ENCODE assay signal across 9 mouse cellular contexts in the genomic region with DNA sequence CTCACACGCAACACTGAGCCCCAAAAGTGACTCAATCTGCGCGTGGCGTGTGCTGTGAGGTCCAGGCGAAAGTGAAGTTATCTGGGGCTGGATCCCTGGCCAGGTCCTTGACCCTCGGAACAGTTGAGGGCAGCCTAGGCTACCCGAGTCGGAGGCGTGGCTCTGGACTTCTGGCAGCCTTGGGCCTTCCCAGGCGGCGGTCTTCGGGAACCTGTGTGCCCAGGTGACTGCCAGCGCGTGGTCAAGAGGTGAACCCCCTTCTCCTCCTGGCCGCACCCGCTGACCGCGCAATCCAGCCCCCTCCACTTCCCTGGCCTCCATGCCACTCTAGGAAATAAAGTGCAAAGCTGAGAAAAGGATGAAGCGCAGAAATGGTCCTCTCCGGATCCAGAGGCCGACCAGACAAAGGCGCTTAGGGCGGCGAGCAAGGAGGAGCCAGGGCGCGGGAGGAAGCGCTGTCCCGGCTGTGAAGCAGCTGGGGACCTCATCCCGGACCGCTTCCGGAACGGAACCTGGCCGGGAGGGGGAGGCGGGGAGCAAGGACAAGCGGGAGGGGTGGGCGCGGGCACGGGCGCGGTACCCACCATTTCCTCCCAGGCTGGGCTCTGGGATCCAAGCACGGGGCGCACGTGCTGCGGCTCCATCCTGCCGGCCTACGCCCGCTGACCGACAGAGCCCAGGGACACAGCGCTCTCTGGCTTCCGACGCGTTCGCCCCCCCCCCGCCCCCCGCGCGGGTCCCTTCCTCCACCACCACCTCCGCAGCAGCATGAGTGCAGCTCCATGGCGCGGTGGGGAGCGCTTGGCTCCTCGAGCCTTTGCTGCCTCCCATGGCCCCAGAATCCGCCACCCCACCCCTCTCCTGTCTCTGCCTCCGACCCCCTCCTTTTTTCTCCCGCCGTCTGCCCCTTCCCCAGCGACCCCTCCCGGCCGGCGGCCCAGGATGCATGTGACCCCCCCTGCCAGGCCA. TPM values are rescaled to one million over a fixed set of nuclear protein-coding genes. Genes with fewer than 3 reads are reported as not detected.
DNase-seq lines count a peak whose midpoint lies in the region; ATAC-seq and TF ChIP-seq lines count a peak whose summit lies in the region.
"Not testable (repeated sequence)": the region's sequence is repeated elsewhere in the genome, so short reads cannot be mapped to it uniquely, and the experiment has no call there.
"Had no signal": no experiment of that assay in that cellular context is flagged by ENCODE, and none has a peak within 500 bp of the region (broad histone marks: within the 10 kb centered on the region; RNA-seq: fewer than 3 reads in every experiment).

A gene (minus strand): TSS at position 669 of the 969 bp plus-strand sequence.

- H3K4me3 ChIP-seq in forebrain, embryonic 10.5 days: peak within 1 kb of the TSS; percentile 58
- H3K4me3 ChIP-seq in heart, embryonic 11.5 days (ENCODE audit: low read depth, low read length): peak within 1 kb of the TSS; percentile 42
- H3K4me3 ChIP-seq in intestine, postnatal 0 days (ENCODE audit: low read depth, low read length): peak within 1 kb of the TSS; percentile 32

- peak; percentile 24 for DNase-seq in adrenal gland, postnatal 10 days
- DNase-seq in forebrain, embryonic 10.5 days (ENCODE audit: extremely low spot score, low spot score): peak; percentile 25
- DNase-seq in left cerebral cortex, adult 8-10 months (ENCODE audit: low spot score in 2 of 2): peak; percentile 5
- peak; percentile 43 for DNase-seq in lung, postnatal 10 days
- DNase-seq in ovary, postnatal 36 days (ENCODE audit: low spot score): peak; percentile 8
- DNase-seq in thymus, postnatal 4 days: peak; percentile 8

- 1% methylated on average over 50 of the region's 70 CpGs for WGBS in forebrain, embryonic 10.5 days
- WGBS in heart, embryonic 11.5 days (ENCODE audit: insufficient replicate concordance): 2% methylated on average over 40 of the region's 70 CpGs
- 1% methylated on average over 32 of the region's 70 CpGs for WGBS in intestine, postnatal 0 days

- not testable (repeated sequence) for H3K36me3 ChIP-seq in forebrain, embryonic 10.5 days (replicated peaks); heart, embryonic 11.5 days (ENCODE audit: control insufficient read depth, insufficient read depth, low read length); intestine, postnatal 0 days (ENCODE audit: control insufficient read depth, insufficient read depth)

- H3K27me3 ChIP-seq in forebrain, embryonic 10.5 days (ENCODE audit: poor library complexity, severe bottlenecking); heart, embryonic 11.5 days (ENCODE audit: control insufficient read depth, insufficient read depth, low read length); intestine, postnatal 0 days (replicated peaks; ENCODE audit: control insufficient read depth, insufficient read depth, low read length): not testable (repeated sequence)

- not testable (repeated sequence) for ATAC-seq in heart, embryonic 11.5 days (replicated peaks; ENCODE audit: insufficient number of reproducible peaks, low FRiP score, low TSS enrichment); intestine, postnatal 0 days

- not testable (repeated sequence) for H3K4me1 ChIP-seq in forebrain, embryonic 10.5 days; heart, embryonic 11.5 days (ENCODE audit: control insufficient read depth, insufficient read depth, low read length); intestine, postnatal 0 days (replicated peaks; ENCODE audit: control insufficient read depth, insufficient read depth, low read length)

- H3K27ac ChIP-seq in forebrain, embryonic 10.5 days: peak within 1 kb of the TSS; percentile 89
- not testable (repeated sequence) for H3K27ac ChIP-seq in heart, embryonic 11.5 days (ENCODE audit: low read depth, low read length); intestine, postnatal 0 days (ENCODE audit: low read depth, low read length)

- not testable (repeated sequence) for TF ChIP-seq CTCF in intestine, postnatal 0 days (IDR thresholded peaks at IDR 0.05; ENCODE audit: low read depth)

- H3K9ac ChIP-seq in heart, embryonic 11.5 days (ENCODE audit: low read depth, low read length): peak within 1 kb of the TSS; percentile 58; the same call in 1 of the 2 replicates
- H3K9ac ChIP-seq in intestine, postnatal 0 days (ENCODE audit: low read depth, low read length): not testable (repeated sequence)

- not testable (repeated sequence) for H3K9me3 ChIP-seq in forebrain, embryonic 10.5 days; heart, embryonic 11.5 days (replicated peaks; ENCODE audit: control insufficient read depth, low read length); intestine, postnatal 0 days (ENCODE audit: control insufficient read depth)

- H3K4me2 ChIP-seq in heart, embryonic 11.5 days: peak within 1 kb of the TSS; percentile 68
- H3K4me2 ChIP-seq in intestine, postnatal 0 days (replicated peaks; ENCODE audit: low read depth): peak within 1 kb of the TSS; percentile 65

RNA-seq across cellular contexts. Expression of the gene that starts here (rescaled TPM):
- under 1 TPM; 0.30 to 0.42 TPM for total RNA-seq in adrenal gland, postnatal 10 days (2021)
- polyA plus RNA-seq in forebrain, embryonic 10.5 days (2016; fragmentation: Nextera tagmentation; extraction: Ambion mirVana): 0.85 and 1.3 TPM in 2 replicates
- 0.19 TPM in 1 of 2 replicates, not detected in the other for polyA plus RNA-seq in heart, embryonic 11.5 days (2014; fragmentation: Nextera tagmentation; extraction: Ambion mirVana)
- polyA plus RNA-seq in intestine, postnatal 0 days (2015; fragmentation: Nextera tagmentation; extraction: Ambion mirVana): 0.08 TPM in 1 of 2 replicates, not detected in the other
- under 1 TPM; 0.44 to 0.84 (median 0.57) TPM for total RNA-seq in left cerebral cortex, adult 8-10 months (2022)
- polyA plus RNA-seq: liver, embryonic 14.5 days had no signal

Comparison
In these comparisons a context has a peak if more than half of its experiments do, and no peak if none do; other contexts are left out.
1. Peak in DNase-seq in adrenal gland, postnatal 10 days; RNA of the gene not detected or under 1 TPM.
2. Peak in DNase-seq in left cerebral cortex, adult 8-10 months; RNA of the gene not detected or under 1 TPM.